Comparison of ENCODE assay signal across 8 mouse cellular contexts in genomic region chr12:104953941-104954340, GRCm38 (mm10). TPM values are rescaled to one million over a fixed set of nuclear protein-coding genes. Genes with fewer than 3 reads are reported as not detected.
DNase-seq lines count a peak whose midpoint lies in the region; ATAC-seq and TF ChIP-seq lines count a peak whose summit lies in the region.

No protein-coding gene starts in this region.

- WGBS in forebrain, embryonic 12.5 days = 23% methylated on average over 4 of the region's 4 CpGs
- 16% methylated on average over 4 of the region's 4 CpGs for WGBS in forebrain, embryonic 13.5 days
- WGBS in liver, adult 2 months = 44% methylated on average over 4 of the region's 4 CpGs

- no peaks in the 10 kb centered on the region for H3K36me3 ChIP-seq in forebrain, embryonic 12.5 days (replicated peaks)
- no peaks in the 10 kb centered on the region for H3K36me3 ChIP-seq in forebrain, embryonic 13.5 days (ENCODE audit: poor library complexity, severe bottlenecking)
- H3K36me3 ChIP-seq in liver, adult 2 months (ENCODE audit: control insufficient read depth, insufficient read depth, low read length) = peaks cover 3% of the 10 kb centered on the region; the same call in 1 of the 2 replicates

- peaks cover 6% of the 10 kb centered on the region; the same call in 1 of the 2 replicates for H3K4me1 ChIP-seq in forebrain, embryonic 12.5 days
- peaks cover 12% of the 10 kb centered on the region for H3K4me1 ChIP-seq in forebrain, embryonic 13.5 days
- H3K4me1 ChIP-seq in liver, adult 2 months (ENCODE audit: control insufficient read depth, insufficient read depth, low read length) = no peaks in the 10 kb centered on the region

- ATAC-seq in forebrain, embryonic 12.5 days (ENCODE audit: low FRiP score) = 0 out of 2 replicates have a peak, but pooled peaks have one; percentile 23
- ATAC-seq in forebrain, embryonic 13.5 days = no peak
- peak; percentile 54 to 72; a peak in 3 of 4 replicates for ATAC-seq in hematopoietic stem cell, adult 5-6 weeks (replicated peaks in 1 of 2; ENCODE audit: insufficient read depth in 1 of 2, low FRiP score in 2 of 2, low TSS enrichment in 1 of 2, low read depth in 1 of 2, poor library complexity in 2 of 2, severe bottlenecking in 2 of 2)

- peaks cover 11% of the 10 kb centered on the region; the same call in 1 of the 2 replicates for H3K27me3 ChIP-seq in forebrain, embryonic 12.5 days
- 0 out of 2 replicates have a peak, but pooled peaks cover 4% of the 10 kb centered on the region for H3K27me3 ChIP-seq in forebrain, embryonic 13.5 days
- H3K27me3 ChIP-seq in liver, adult 2 months (ENCODE audit: control insufficient read depth, insufficient read depth, low read length) = no peaks in the 10 kb centered on the region

- H3K27ac ChIP-seq in forebrain, embryonic 12.5 days = no peak overlapping the region
- H3K27ac ChIP-seq in forebrain, embryonic 13.5 days = no peak overlapping the region
- no peak overlapping the region for H3K27ac ChIP-seq in liver, adult 2 months (replicated peaks; ENCODE audit: insufficient read depth, low read depth, low read length)

- no peaks in the 10 kb centered on the region for H3K9me3 ChIP-seq in forebrain, embryonic 12.5 days
- no peaks in the 10 kb centered on the region for H3K9me3 ChIP-seq in forebrain, embryonic 13.5 days (replicated peaks)

- peak; percentile 50 for DNase-seq in urinary bladder, postnatal 14 days (ENCODE audit: low spot score)
- no peak for DNase-seq in urinary bladder, postnatal 4 days (ENCODE audit: low spot score in 2 of 2)
- DNase-seq in cerebellum, postnatal 14 days = peak; percentile 76 to 85
- peak; percentile 38 for DNase-seq in liver, adult 2 months (ENCODE audit: extremely low read depth, low read depth, low spot score)
- DNase-seq in right cerebral cortex, postnatal 25 days = peak; percentile 24

- H3K4me3 ChIP-seq in forebrain, embryonic 12.5 days (replicated peaks) = no peak overlapping the region
- H3K4me3 ChIP-seq in forebrain, embryonic 13.5 days = no peak overlapping the region
- H3K4me3 ChIP-seq in liver, adult 2 months (ENCODE audit: insufficient read depth, low read depth, low read length) = no peak overlapping the region

- no peak for TF ChIP-seq POLR2A in liver, adult 2 months (IDR thresholded peaks at IDR 0.05; ENCODE audit: extremely low read depth, insufficient read depth, low read length)

- no peaks in the 10 kb centered on the region for H3K79me2 ChIP-seq in liver, adult 2 months (ENCODE audit: control insufficient read depth, insufficient read depth, low read length)

- H3K9ac ChIP-seq in forebrain, embryonic 12.5 days = no peak overlapping the region
- H3K9ac ChIP-seq in forebrain, embryonic 13.5 days = no peak overlapping the region
- no peak overlapping the region for H3K9ac ChIP-seq in liver, adult 2 months (ENCODE audit: low read depth, low read length)

- no peak overlapping the region for H3K4me2 ChIP-seq in forebrain, embryonic 12.5 days
- no peak overlapping the region for H3K4me2 ChIP-seq in forebrain, embryonic 13.5 days

- peak; percentile 76 for TF ChIP-seq CTCF in liver, adult 2 months (IDR thresholded peaks at IDR 0.05; ENCODE audit: low read depth, low read length)

RNA-seq across cellular contexts. Expression of gene Syne3, which starts 55.7 kb away (rescaled TPM):
- 0.13 and 0.14 TPM in 2 replicates for polyA plus RNA-seq in forebrain, embryonic 12.5 days (2016; fragmentation: Nextera tagmentation; extraction: Ambion mirVana)
- 0.12 and 0.16 TPM in 2 replicates for polyA plus RNA-seq in forebrain, embryonic 13.5 days (2015; fragmentation: Nextera tagmentation; extraction: Ambion mirVana)
- 33.1 TPM in 2 replicates for total RNA-seq in hematopoietic stem cell, adult 5-6 weeks (2017)
- total RNA-seq in liver, adult 2 months (2014; rRNA removed) = 3.8 and 4.8 TPM in 2 replicates
- polyA plus RNA-seq in liver, adult 2 months (2012; rRNA removed) = 0.81 and 1.6 TPM in 2 replicates

Comparison
In these comparisons a context has a peak if more than half of its experiments do, and no peak if none do; other contexts are left out.
1. DNase-seq: peak in urinary bladder, postnatal 14 days (single experiment), cerebellum, postnatal 14 days (2 of 2), liver, adult 2 months (single experiment) and right cerebral cortex, postnatal 25 days (single experiment); none in urinary bladder, postnatal 4 days (0 of 2).